Mouse (Mus musculus): Measurements from ENCODE around the gene Chaf1a.
A peak's percentile ranks its signal among the peaks of the same experiment; 100 is the strongest.

The Chaf1a gene

DNA sequence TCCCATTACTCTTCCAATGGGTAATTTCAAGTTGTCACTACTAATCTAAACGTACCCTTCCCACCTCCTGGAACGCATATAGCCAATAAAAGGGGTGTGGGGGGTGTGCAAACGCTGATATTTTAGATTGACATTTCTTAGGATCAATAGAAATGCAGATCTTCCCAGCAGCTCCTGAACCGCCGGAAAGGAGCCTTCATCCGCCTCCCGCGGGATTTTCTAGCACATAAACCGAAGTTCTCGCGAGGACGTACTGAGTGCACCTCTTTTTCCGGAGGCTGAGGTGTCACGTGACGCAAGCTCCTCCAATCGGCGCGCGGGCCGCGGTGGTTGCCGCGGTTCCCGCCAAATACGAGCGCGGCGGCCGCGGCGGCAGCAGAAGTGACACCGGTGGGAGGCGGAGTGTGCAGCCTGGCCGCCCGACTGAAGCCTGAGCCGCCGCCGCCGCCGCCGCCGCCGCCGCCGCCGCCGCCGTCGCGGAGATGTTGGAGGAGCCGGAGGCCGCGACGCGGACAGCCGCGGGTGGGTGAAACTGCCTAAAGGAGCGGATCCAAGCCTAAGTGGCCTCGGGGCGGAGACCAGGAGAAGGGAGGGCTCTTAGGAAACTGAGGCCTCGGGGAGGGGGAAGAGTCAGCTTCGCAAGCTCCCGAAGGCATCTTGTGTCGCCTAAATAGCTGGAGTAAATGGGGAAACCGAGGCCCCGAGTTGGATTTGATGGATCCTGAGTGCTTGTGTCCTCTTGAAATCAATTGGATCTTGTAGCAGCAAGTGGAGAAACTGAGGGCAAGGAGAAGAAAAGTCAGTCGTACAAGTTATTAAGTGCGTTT lies at the start of gene Chaf1a:
Chaf1a (plus strand) TSS at position 410 of the 827 bp plus-strand sequence.
- DNase-seq (ENCODE audit: low spot score) = peak; percentile 94

DNA sequence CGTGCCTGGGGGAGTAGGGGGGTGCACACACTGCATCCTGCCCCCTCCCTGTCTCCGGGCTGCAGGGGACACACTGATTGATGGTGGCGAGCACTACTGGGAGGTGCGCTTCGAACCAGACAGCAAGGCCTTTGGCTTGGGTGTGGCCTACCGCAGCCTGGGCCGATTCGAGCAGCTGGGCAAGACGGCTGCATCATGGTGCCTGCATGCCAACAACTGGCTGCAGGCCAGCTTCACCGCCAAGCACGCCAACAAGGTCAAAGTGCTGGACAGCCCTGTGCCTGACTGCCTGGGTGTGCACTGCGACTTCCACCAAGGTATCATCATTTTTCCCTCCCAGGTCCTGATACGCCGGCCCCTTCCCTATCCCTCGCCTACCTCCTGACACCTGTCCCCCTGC lies 44.2 kb upstream of the Chaf1a start:
- DNase-seq (ENCODE audit: low spot score) = peak; percentile 59

DNA sequence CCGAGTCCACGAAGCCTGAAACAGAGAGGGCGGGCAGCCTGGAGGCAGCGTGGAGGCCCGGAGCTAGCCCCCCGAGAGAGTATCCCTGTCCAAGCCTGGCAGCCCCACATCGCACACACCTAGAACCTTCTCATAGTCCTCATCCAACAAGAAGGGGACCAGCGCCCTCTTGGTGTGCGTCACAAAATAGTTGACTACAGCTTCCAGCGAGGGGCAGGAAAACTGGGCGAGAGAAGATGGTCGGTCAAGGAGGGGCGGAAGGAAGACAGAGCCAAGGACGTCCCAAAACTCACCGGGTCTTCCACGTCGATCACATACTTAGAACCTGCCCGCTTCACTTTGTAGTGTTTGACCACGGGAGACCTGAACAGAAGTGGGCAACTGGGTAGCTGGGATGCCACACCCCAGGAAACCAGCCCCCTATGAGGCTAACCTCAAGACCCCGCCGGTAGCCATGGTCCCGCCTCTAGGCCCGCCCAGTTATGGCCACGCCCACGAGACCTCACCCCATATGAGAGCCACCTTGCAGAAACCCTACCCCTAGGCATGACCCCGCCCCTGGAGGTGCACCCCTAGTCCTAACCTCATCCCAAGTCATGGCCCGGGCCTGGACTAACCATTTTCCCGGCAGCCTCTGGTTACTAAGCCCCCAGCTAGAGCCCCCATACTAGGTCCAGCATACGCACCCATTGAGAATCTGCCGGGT lies 40.3 kb upstream of the Chaf1a start:
- no peak for DNase-seq (ENCODE audit: low spot score)

DNA sequence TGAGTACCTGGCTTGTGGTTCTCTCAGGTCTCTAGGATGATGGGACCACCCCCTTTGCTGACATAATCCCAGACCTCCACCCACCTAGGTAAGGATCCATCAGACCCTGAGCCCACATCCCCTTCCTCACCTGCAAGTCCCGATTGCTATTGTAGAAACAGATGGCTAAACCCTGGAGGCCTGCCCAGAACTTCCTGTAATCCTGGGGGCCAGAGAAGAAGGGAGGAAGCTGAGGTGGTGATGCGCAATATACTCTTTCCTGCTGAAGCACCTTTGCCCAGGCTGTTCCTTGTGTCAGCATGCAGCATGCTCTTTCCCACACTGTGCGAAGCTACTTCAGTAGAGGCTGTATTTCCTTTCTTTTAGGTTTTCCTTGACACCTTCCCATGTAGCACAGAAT lies 37.2 kb upstream of the Chaf1a start:
- no peak for DNase-seq (ENCODE audit: low spot score)

DNA sequence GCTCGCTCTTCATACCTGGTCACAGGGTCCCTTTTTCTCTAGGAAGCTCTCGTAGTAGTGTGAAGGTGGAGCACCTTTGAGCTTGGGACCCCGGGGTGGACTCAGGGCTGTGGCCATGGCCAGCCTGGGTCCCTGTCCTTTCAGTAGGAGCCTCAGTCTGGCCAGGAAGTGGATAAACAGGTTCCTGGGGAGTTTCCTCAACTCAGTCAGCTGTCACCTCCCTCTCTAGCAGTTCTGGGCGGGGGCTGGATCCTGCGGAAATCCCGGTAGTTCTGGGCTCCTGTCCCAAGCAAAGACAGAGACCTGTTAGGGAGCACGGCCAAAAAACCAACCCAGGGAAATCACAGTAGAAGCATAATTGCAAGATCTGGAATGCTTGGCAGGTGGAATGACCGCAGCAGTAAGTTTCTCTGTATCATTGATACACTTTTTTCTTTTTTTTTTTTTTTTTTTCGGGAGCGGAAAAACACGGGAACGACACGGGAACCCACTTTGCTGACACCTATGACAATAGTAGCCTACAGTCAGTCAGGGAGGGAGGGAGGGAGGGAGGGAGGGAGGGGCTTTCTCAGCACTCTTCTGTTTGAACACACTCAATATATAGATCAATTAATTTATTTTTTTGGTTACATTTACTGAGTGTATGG lies 34.7 kb upstream of the Chaf1a start, which contains the start of the genes Stap2 and Mpnd:
Stap2 (minus strand) TSS at position 170 of the 647 bp plus-strand sequence.
Mpnd (plus strand) TSS at position 297 of the 647 bp plus-strand sequence.
- DNase-seq (ENCODE audit: low spot score) = peak; percentile 34

DNA sequence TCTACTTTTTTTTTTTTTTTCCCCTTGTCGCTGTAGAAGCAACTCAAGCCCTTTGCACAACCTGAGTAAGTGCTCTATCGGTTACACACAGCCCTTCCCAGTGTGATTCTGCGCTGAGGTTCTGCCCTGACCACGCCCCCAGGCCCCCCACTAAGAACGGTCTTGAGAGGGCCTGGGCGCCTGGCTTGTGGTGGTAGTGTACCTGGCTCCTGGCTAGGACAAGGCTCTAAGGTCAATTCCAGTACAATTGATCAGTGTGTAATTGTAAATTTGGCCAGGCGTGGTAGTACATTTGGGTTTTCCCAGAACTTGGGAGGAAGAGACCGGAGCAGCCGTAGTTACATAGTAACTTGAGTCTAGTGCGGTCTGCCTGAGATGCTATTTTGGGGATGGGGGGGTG lies 33.3 kb upstream of the Chaf1a start:
- no peak for DNase-seq (ENCODE audit: low spot score)

DNA sequence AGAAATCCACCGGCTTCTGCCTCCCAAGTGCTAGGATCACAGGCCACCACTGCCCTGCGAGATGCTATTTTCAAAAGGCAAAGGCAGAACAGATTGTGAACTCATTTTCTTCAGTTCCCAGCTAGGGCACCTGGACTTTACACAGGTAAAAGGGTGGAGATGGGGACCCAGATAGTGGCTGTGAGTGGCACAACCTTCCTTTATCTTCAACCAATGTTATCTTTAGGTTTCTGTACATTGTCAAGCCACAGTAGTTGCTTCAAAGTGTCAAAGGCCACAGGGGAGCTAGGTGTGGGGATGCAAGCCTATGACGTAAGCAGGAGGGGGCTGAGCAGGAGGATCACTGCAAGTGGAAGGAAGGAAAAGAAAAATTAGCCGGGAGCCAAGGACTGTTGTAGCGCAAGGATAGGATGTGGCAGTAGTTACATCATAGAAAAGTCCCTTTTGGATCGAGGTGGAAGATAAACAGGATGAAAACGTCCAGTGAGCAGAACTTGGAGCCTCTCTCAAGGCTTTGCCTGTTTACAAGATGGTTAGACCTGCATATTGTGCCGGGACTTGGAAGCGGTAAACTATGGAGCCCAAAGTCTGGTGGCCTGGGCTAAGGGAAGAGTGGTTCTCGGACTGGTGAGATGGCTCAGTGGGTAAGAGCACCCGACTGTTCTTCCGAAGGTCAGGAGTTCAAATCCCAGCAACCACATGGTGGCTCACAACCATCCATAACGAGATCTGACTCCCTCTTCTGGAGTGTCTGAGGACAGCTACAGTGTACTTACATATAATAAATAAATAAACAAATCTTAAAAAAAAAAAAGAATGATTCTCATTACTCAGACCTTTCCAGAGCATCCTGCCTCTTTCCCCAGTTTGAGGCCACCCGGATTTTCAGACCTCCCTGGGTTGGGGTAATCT lies 32.5 kb upstream of the Chaf1a start:
- no peak for DNase-seq (ENCODE audit: low spot score)

DNA sequence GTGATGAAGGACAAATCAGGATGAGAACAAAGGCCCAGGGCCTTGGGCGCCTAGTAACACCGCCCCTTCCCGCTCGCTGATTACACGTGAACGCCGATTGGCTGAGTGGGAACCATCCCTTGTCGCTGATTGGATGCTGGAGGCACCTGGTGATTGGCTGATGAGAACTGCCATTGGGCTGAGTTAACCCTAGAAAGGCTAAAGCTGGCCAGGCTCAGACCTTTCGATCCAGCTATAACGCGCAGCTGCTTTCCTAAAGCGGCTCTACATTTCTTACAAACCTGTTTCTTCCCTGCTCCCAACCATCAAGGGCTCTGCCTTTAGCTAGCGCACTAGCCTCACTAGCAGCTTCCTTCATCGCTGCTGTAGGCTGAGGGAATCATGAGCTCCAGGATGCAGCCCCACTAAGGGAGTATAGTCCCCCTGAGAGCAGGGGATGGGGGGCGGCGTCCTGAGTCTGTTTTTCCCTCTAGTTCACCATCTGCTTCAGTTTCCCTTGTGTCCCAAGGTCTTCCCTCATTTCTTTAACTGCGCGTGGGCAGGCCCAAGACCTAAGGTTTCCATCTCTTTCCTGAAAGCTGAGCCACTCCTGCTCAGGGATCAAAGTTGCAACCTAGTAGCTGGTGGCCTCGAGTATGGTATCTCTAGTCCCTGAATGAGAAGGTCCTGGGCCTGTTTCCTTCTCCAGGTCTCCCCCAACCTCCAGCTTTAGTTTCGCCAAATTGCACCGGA lies 31.7 kb upstream of the Chaf1a start:
- peak; percentile 88 for DNase-seq (ENCODE audit: low spot score)

DNA sequence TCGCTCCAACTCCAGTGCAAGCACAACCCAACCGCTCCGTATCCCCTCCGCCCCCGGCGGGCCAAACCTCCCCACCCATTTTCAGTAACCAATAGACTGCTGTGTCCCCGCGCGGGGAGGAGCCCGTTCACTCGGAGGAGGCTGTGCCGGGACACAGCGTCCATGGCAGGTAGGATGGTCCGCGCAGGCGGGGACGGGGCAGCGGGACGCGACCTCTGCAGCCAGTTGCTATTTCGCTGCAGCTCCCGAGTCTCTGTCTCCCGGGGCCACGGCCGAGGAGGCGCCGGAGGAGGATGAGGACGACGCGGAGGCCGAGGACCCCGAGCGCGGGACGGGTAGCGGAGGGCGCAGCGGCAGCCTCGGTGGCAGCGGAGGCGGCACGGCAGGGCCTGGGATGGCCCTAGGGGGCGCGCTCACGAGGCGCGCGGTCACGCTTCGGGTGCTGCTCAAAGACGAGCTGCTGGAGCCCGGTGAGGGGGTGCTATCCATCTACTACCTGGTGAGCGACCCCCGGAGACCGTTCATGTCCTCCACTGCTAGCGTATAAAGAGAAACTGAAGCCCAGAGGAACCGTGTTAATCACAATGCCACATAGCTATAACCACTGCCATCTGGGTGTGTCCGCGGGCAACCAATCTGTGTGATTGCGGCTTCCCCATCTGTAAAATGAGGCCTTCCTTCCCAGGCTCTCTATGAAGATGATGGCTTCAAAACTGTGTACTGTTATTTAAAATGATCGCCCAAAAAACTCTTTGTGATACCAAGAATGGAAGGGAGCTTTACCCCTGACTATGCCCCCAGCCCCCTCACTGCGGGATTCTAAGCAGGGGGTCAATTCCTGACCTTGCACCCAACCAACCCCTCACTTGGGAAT lies 30.9 kb upstream of the Chaf1a start:
- DNase-seq (ENCODE audit: low spot score) = peak; percentile 91

DNA sequence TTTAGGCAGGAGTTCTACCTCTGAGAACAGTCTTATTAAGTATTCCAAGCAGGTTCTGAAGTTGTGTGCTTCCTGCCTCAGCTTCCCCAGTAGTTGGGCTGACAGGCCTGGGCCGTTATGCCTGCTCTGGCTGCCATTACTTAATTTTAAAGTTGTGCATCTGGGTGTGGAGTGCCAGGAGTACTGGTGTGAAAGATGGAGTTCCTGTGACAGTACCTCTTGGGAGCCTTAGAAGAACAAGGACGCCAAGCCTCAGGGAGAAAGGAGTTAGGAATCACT lies 30.3 kb upstream of the Chaf1a start:
- no peak for DNase-seq (ENCODE audit: low spot score)

DNA sequence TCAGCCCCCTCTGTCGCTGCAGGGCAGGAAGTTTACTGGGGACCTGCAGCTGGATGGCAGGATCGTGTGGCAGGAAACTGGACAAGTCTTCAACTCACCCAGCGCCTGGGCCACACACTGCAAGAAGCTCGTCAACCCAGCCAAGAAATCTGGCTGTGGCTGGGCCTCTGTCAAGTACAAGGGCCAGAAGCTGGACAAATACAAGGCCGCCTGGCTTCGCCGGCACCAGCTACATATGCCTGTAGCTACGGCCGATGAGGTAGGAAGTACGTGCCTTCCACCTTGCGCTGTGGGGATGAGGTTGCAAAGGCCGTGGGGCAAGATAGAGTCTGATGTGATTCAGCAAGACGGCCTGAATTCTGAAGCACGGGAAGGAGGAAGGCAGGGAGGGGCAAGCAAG lies 30.0 kb upstream of the Chaf1a start:
- no peak for DNase-seq (ENCODE audit: low spot score)

DNA sequence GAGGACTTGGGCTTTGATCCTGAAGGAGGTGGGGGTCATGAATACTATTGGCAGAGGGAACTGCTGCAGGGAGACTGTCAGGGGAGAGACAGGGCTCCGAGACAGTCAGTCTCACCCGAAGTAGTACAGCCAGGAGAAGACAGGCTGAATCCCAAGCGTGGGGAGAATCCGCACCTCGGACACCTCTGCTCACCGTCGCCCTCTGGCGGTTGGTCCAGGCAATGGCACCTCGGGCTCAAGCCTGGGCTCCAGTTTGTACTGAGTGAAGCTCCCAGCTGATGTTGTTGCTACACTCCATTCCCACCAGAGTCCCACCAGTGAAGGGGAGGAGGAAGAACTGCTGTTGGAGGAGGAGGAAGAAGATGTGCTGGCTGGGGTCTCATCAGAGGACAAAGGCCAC lies 29.6 kb upstream of the Chaf1a start:
- DNase-seq (ENCODE audit: low spot score) = peak; percentile 79

DNA sequence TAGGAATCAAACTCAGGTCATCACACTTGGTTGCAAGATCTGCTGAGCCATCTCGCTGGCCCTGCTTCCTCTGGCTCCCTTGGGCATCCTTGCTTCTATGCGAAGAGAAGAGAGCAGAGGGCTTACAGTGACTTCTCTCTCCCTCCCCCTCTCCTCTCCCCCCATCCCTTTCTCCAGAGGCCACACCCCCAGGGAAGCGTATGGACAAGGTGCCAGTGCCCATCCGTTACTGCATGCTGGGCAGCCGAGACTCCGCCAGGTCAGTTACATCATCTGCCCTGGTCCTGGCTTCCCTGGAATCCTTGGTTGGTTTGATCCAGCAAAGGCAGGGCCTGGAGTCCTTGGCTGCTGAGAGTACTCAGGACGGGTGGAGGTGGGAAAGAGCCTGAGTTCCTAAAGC lies 28.8 kb upstream of the Chaf1a start:
- DNase-seq (ENCODE audit: low spot score) = no peak

DNA sequence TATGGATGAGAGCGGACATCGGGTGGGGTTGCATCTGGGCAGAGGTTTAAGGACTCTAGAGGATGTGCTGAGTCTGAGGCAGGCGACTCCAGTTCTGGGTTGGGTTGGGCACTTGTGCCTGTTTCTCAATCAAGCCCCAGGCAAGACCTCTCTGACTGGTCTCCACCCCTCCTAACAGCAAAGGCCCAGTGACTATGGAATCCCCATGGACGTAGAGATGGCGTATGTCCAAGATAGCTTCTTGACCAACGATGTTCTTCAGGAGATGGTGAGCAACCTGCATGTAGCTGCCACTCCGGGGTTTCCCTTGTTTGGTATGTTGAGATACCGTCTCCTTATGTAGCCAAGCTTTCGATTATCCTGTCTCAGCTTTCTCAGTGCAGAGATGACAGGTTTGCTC lies 24.9 kb upstream of the Chaf1a start:
- no peak for DNase-seq (ENCODE audit: low spot score)

DNA sequence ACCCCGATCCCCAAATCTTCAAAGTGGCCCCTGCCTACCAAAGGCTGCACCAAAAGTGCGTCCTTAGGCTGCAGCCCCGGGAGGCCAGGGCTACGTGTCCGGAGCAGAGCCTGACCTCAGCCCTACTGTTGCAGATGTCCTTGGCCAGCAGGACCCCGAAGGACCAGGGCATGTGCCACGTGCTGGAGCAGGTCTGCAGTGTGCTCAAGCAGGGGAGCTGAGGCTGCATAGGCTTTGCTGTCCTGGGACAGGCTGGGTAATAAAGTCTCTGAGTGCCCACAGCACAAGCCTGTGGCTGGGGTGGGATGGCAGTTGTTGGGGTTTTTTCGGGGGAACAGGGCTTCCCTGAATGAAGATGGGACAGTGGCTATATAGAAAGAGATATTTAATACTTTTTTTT lies 23.9 kb upstream of the Chaf1a start:
- no peak for DNase-seq (ENCODE audit: low spot score)

DNA sequence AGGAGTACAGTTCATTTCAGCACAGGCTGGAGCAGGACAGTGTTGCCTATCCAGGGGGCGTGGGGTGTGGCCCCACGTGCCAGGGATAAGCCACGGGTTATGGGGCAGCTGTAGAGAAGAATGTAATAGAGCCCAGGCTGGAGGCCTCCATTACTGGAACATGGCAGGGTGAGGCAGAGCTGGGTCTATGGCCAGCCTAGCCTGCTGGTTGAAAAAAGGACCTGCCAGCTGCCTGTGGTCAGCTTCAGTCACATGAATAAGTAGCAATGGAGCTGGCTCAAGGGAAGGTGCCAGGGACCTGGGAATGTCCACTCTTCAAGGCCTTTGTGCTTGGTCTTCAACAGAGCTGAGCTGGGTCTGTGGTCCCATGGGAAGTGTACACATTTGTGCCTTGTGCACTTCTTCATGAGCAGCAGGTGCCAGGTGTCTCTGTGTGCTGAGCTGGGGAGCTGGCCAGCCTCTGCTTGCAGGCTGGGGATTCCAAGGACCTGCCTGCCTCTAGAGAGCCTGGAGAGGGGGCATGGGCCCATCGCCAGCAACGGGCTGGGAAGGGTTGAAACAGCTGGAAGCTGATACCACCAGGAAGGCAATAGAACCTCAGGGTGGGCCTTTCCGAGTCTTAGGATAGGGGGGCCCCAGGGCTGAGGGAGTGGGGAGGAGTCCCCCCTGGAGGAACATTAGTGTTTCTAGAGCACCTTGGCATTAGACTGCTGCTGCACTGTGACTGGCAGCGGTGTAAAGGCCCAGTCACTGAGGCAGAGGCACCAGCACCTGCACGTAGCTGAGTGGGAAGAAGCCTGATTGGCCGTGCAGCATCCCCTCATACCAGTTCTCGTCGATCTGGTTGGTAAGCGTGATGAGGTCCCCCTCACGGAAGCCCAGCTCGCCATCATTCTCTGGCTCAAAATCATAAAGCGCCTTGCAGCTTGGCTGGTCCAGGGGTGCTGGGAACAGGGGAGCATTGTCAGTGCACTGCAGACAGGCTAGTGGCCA lies 23.1 kb upstream of the Chaf1a start:
- no peak for DNase-seq (ENCODE audit: low spot score)

DNA sequence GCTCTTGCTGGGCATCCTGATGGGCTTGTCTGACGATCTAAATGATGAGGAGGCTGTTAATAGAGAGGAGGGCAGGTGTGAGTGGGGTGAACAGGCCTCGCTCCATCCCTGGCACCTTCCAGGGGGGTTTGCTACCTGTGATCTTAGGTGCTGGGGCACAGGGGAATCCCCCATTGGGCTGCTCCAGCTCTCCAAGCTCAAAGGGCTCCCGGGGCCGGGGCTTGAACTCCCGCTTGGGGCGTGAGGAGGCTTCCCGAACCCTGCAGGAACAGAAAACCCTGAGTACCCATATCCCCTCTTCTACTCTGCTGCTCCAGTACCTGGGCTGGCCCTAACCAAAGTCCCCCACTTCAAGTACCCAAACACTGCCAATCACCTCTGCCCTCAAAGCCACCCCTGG lies 22.4 kb upstream of the Chaf1a start:
- DNase-seq (ENCODE audit: low spot score) = no peak

DNA sequence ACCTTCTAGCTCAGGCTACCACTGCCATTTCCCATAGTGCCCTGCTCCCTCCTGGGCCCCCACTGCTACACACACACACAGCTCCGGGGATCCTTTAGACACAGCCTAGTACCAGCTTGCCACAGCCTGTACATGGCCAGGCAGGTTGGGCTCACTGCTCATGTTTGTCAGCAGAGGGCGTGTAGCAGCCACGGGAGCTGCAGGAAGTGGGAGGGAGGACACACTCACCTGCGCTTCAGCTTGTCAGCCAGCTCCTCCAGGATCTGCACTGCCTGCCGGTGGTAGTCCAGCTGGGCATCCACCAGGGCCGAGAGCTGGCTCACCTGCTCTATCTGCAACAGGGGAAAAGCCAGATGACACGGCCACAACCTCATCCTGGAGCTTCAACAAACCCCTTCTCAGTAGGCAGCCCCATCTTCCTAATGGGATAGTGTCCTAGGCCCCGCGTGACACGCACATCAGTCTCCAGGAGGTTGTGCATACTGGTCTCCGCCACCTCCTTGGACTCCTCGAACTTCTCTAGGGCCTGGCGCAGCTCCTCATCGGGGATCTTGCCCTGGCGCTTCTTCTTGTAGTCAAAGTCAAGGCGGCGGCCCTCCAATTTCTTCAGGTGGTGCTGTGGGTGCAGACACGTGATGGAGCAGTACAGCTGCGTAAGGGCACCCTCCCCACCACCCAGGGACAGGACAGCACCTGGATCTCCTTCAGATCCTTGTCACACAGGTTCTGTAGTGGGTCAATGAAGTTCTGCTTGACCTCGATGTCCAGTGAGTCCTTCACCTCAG lies 21.7 kb upstream of the Chaf1a start:
- peak; percentile 51 for DNase-seq (ENCODE audit: low spot score)

Measured in ovary, postnatal 36 days (tissue).